Mouse (Mus musculus) mouse trophoblast stem cell (cell line): ENCODE data around the gene Nudt22.
"Not testable (repeated sequence)": the region's sequence is repeated elsewhere in the genome, so short reads cannot be mapped to it uniquely, and the experiment has no call there.

Source experiments
- in situ Hi-C, 2 experiments: fragments of 300-500 bp; cut with MseI, MboI; formaldehyde crosslinking; loops; 2 replicates in 1 of 2; 3 replicates in 1 of 2; pipeline ENCODE4 v1.15.1; 2025

Gene Nudt22

DNA sequence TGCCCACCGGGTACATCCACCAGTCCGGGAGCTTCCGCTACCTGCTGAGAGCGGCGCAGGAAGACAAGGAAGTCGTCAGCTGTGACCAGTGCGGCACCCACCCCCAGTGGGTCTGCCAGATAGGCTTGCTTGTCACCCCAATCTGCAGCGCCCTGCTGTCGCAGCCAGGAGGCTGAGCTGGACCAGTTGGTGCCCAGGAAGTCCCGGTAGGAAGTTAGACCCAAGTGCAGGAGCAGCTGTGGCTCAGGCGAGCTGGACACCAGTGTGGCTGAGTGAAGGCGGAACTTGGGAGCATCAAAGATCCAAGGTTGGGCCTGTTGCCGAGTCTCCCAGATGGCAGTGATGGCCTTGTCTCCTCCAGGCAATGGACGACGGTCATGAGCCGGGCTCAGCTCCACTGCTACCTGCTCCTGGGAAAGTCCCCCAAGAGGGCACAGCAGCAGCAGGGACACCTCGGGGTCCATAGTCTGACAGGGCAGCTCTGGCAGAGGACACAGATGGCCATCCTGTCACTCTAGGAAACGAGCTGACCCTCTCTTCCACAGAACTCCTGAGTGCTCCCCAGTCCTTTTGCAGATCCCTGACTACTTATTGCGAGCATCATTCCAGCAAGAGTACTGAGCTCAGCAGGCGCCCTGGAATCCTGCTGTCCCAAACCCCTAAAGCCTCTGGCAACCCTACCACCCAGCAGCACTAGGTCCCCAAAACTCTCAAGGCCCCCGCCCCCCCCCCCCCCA is 494 bp downstream of the Nudt22 start:
- in situ Hi-C loops, result no loop called here

DNA sequence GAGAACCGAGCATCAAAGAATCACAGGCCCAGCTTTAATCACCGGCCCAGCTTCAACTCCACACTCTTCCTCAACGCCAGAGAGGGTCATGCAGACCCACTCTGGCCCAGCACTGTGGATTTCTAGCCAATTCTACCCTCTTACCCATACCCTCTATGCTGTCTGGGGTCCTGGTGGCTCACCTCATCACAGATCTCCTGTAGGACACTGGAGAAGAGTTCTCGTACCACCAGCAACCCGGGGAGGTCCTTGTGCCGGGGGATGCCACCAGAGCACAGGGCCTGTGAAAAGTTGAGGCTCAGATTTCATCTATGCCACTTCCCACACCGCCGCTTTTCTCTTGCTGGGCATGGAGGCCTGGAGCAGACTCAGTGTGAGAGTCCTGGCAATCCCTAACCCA is 1.4 kb downstream of the Nudt22 start:
- in situ Hi-C loops, result no loop called here

DNA sequence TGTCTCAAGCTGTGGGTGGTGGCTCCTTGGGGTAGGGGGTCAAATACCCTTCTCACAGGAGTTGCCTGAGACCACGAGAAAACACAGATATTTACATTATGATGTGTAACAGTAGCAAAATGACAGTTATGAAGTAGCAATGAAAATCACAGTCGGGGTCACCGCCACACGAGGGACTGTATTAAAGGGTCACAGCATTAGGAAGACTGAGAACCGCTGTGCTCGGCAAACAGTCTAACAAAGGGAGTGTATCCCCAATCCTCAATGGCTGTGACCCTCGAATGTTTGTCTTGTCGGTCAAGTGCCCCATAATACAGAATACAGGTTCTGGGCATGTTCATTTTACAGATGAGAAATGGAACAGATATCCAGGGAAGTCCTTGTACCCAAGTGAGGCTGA is 1.9 kb downstream of the Nudt22 start:
- in situ Hi-C loops, result no loop called here

DNA sequence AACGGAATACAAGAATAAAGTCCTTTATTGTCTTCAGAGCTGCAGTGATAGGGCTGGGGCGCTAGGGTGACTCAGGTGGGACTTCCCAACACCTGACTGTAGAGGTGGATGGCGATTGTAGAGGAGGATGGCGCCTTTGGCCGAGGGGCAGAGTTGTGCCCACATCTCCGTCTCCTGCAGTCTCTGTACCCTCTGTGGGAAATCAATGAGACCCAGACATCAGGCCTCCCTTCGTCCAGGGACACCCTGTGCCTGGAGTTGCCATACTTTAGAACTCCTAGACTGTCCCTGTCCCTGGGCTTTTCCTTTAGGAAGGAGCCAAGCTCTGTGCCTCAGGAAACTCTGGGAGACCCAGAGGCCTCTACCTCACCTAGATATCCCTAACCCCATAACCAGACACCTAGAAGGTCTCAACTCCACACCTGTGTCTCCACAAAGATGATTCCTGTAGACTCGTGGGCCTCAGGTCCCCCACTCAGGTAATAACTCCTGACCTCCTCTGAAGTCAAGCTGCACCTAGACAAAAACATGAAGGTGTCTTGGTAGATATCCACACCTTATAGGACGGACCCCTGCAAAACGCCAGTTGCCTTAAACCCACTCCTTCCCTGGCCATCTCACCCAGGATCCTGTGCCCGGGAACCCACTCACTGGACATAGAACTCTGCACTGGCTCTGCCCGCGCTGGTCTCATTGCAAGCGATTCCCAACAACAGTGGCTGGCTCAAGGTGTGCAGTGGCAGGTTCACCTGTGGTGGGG is 2.7 kb downstream of the Nudt22 start:
- in situ Hi-C loops, result no loop called here

DNA sequence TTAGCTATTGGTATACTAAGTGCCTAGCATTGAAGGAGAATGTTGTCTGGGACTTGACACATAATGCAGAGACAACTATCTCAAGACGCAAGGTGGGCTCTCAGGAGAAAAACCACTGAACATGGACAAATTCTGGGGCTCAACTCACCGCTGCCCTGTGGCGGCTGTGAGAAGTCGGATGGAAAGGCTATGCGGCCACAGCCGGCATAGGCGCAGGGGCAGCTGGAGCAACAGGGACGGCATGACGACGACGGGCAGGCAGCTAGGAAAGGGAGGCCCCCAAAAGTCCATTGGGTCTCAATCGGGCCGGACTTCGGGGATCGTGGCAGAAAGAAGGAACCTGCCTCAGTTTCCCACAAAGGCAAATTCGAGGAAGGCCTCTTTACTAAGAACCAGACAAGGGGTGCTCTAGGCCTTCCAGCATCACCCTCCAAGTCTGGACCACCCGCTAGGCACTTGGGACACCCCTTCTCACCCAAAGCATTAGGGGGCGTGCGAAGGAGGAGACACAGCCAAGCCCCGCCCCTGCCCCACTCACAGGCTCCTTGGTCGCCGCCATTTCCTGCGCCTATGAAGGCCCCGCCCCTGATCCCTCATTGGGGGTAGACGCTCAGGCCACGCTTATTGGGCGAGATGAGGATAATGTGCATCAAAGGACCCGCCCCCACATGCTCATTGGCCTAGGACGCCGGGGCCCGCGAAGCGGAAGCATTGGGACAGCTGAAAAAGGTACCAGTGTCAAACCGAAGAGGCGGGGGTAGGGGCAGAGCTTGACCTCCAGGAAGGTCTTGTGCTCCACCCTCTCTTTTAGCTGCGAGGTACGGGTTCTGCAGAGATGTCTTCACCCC is 3.7 kb downstream of the Nudt22 start, which contains the start of gene Dnajc4:
Gene Dnajc4, minus strand, starts transcription at position 562 of the 848 bp plus-strand sequence.
- in situ Hi-C loops, result no loop called here

DNA sequence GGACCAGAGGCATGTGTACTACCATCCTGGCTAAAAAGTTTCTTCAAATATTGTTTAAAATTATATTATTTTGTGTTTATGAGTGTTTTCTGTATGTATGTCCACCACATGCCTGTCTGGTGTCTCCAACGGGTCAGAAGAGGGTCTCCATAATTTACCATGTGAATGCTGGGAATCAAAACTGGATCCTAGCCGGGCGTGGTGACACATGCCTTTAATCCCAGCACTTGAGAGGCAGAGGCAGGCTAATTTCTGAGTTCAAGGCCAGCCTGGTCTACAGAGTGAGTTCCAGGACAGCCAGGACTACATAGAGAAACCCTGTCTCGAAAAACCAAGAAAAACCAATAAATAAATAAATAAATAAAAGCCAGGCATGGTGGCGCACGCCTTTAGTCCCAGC is 4.8 kb downstream of the Nudt22 start:
- in situ Hi-C loops, result not testable (repeated sequence)

DNA sequence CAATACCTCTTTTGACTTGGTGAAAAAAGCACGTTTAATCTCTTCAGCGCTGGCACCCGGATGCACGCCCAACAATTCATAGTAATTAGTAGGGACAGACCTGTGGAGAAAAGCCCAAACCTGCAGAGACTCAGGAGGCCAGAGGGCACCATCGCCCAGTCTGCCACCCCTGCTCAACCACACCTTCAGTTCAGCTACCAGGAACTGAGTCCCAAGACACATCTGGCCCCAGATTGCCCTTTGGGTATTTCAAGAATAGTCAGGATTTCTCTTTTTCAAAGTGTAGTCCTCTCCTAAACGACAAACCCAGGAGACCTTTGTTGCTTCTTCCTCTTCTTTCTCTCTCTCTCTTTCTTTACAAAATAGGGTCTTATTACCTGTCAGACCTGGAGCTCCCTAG is 5.2 kb downstream of the Nudt22 start:
- in situ Hi-C loops, result no loop called here

DNA sequence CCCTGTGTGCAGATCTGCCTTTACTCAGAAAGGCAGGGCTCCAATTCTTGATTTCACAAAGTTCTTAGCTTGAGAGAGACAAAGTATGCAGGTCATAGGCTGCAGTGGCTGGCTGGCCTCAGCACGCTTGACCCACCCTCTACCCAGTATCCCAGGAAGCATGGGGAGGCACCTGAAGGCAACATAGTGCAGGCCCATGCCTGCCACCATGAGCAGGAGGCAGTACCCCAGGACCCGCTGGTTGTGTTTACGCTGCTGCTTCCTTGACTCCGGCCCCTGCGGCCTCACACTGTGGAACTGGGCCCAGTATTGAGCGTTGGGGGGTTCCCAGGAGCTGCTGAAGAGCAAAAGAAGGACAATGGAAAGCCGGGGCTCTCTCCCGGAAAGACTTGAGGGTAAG is 6.7 kb downstream of the Nudt22 start:
- in situ Hi-C loops, result no loop called here

DNA sequence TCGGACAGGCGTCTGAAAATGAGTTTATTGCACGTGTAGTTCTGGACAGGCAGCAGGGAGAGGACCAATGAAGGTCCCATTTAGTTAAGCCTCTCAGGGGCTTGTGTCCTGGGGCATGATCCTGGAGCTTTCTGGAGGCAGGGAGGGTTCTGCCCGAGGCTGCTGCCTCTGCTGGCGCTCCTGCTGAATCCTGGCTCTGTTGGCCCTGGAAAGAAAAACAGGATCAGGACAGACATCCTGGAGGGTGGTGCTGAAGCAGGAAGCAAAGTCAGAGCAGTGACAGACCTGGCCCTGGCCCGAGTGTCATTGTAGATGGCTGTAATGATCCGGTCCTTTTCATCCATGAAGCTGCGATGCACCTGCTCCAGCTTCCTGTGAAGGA is 8.0 kb downstream of the Nudt22 start:
- in situ Hi-C loops, result no loop called here

DNA sequence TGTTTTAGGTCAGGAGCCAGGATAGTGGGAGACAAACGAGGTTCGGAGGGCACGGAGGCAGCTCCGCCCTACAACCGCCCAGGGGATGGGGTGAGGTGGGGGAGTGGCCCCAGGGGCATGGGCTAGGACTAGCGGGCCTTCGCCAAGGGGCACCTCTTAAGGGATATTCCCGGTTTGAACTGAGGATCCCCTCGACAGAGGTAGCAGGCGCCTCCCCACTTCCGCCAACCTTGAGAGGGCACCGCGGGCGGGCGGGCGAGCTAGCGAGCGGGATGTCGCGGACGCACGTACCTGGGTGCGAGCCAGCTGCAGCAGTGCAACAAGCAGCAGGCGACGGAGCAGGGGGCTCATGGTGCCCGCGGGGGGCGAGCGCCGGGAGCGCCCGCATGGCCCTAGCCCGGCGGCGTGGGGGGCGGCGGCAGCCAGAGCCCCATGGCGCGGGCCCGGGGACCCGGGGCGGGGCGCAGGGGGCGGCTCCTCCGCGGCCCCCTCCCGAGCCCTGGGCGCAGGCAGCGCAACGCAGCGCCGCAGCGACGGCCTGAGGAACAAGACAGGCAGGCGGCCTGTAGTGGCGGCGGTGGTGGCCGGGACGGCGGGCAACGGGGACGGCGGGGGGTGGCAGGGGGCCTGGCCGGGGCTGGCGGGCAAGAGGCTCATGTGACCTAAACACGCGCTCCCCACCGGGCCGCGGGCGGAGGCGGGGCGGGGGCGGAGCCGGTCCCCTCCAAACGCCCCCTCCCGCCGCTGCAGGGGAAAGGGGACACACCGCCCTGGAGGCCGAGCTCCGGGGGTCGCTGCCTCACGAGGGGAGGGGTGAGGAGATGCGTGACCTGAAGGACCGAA is 8.6 kb downstream of the Nudt22 start, which contains the start of gene Vegfb:
Gene Vegfb, minus strand, starts transcription at position 591 of the 843 bp plus-strand sequence.
- in situ Hi-C loops, result no loop called here

DNA sequence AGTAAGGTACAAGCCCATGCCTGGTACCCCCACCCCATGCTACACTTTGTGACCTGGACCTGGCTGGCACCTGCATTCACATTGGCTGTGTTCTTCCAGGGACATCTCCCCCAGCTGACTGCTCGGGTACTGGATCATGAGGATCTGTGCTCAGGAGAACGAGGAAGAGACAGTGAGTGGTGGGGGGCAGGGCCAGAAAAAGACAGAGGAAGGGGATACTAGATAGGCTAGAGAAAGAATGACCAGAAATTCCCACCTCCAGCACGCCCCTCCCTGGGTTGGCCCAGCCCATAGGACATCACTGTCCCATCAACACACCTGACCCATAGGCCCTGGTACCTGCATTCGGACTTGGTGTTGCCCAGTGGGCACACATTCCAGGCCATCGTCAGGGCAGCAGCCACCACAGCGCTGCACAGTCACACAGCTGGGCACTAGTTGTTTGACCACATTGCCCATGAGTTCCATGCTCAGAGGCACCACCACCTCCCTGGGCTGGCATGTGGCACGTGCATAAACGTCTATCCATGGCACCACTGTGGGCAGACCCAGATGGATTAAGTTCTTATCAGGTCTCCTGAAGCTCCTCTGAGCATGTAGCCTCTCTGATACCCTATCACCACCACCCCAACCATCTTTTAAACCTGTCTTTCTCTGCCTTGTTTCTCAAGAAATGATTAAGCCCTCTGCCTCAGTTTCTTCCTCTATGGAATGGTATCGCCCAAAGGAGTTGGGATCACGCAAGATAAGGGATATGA is 9.8 kb downstream of the Nudt22 start:
- in situ Hi-C loops, result no loop called here

DNA sequence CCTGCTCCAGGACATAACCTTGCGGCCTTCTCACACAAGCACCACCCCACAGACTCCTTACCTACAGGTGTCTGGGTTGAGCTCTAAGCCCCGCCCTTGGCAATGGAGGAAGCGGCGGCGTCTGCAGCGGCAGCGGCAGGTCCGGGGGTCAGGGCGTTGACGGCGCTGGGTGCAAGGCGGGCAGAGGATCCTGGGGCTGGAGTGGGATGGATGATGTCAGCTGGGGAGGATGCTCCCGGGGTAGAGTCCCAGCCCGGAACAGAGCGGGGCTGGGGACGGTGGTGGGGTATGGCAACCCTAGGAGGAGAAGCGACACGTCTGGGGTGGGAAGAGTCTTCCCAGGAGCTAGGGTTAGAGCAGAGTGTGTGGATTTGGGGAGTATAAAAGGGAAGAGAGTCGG is 10.6 kb downstream of the Nudt22 start:
- in situ Hi-C loops, result no loop called here

DNA sequence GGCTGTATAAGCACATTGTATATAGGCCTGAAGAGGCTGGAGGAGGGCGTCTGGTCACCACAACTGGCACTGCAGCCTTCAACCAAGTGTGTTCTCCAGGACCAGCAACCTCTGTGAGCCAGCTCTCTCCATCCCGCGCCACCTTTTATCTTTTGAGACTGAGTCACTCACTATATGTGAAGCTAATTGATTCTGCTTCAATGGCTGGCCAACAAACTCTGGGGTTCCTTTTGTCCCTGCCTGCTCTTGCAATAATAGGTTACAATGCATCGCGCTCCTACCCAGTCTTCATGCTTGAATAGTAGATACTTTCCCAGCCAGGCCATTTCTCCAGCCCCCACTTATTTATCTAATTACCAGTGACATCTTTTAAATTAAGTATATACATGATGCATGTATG is 12.3 kb downstream of the Nudt22 start:
- in situ Hi-C loops, result no loop called here

DNA sequence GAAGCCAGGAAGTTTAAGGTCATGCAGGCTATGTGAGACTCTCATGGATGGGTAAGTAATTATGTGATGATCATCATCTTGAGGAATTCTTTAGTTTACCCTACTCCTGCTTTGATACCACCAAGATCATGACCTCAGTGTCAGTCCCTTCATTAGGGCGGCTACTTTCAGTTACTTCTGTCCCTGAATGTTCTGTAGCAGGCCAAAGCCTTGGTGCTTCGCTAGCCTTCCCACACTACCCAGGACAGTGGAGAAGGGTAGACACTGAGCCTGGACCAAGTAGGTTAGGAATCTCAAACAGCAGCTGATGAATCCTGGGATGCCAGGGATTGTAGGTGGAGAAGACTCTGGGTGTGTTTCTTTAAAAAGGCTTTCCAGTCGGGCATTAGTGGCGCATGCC is 14.5 kb downstream of the Nudt22 start:
- in situ Hi-C loops, result no loop called here

DNA sequence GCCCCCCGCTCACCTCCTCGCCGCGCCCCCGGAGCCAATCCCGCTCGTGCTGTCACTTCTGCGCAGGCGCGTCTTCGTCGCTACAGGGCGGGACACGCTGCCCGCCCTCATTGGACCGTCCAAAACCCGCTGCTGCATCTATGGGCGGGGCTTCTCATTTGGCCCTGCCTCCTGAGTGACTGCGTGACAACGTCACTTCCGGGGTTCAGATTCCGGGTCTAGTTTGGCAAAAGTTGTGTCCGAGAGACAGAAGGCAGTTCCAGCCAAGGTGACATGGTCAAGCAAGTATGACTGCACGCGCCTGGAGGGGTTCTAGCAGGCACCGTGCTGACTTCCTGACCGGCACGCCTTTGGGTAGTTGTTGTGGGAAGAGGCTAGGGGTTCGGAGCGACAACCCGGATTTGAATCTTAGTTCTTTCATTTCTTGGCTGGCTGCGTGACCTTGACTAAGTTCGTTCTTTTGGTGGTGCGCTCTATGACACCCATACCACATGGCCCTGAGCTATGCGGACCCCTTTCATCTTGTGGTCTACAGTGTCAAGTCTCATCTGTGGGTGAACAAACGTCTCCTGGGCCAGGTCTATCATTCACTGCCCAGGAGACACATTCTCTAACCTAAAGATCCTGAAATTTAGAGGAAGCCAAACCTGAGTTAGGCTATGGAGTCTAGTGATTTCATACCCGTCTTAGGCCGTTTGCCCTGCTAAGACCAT is 15.4 kb downstream of the Nudt22 start, which contains the start of gene Fkbp2:
Gene Fkbp2, minus strand, starts transcription at position 121 of the 713 bp plus-strand sequence.
- in situ Hi-C loops, result no loop called here

DNA sequence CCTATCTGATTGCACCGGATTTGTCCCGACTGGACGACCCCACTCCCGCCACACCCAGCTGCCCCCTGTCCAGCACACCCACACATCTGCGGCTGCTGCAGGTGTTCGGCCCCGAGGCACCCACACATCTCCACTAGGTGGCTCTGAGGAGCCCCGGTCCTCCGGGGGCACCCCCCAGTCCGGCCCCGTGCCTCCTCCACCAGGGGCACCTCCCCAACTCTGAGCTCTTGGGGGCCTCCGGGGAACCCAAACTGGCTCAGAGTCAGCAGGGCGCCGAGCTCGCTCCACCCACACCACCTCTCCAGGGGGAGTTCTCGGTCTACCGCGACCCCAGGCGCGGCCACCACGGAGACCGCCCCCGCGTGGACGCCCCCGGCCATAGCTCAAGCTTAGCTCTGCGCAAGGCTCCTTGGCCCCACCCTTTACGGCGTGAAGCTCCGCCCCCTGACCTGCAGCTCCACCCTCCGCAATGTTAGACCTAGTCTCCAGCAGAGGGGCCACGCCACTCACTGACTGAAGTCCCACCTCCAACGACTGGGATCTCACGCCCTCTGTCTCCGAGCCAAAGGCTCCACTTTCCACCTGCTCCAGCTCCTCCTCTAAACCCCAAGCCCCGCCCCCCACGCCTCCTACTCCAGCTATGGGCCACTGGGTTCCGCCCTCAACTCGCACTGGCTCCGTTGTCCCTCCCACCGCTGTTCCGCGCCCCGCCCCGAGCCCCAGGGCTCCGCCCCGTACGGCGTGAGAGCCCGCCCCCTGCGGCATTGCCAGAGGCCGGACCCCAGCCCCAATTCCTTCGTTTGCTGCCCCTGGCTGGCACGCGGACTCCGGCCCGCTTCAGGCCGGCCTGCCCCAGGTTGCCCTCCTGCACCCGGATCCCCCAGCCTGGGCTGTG is 16.2 kb downstream of the Nudt22 start:
- in situ Hi-C loops, result no loop called here

DNA sequence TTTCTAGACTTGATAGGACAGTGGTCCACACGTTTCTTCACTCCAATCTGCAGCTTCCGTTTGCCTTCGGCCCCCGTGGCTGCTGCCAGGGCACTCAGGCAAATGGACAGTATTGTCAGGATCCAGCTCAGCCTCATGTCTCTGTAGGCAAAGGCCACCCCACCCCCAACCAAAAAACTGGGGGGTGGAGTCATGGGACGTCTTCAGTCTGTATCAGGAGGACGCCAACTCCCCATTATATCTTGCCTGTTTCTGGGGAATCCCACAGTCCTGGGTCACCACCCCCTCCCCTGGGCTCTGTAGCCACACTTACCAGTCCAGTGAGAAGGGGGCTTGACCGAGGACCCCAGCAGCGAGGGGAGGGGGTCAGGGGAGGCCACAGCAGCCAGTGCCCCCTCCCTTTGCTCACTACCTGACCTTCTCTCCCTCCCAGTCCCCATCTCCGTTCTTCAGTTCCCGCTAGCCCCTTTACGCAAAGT is 16.9 kb downstream of the Nudt22 start:
- in situ Hi-C loops, result no loop called here

DNA sequence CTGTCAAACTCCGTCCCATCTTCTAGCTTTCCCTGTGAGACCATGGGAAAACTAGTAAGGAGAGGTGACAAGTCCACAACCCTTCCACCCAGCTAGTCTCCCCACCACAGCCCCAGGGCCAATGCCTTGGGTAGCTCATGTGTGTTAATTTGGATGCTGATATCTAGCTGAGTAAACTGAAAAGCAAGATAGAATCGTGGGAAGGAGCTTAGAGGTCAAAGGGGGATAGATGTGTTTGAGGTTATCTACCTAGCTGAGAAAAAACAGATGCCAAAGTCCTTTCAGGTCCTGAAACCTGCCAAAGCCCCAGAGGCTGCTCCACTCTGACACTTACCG is 17.3 kb downstream of the Nudt22 start:
- in situ Hi-C loops, result no loop called here
